Mouse (Mus musculus): Measurements from ENCODE around the gene Olfr1239.

Olfr1239 gene

DNA sequence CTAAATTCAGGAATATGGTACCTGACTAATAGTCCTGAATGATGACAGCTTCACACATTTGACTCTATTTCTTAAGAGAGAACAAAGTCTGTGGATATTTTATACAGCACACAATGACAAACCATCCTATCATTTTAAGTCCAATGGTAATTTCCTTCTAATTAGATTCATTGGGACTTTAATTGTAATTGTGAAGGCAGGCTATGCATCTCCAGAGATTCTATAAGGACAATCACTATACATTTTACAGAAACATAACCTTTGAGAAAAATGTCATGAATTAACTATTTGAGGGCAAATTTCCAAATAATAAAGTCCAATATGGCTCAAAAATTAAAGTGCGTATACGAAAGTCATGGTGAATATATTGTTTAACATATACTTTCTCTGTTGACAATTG, at the start of gene Olfr1239:
Gene Olfr1239 (minus strand): TSS at position 101 of the 400 bp plus-strand sequence.
- no peak for DNase-seq

DNA sequence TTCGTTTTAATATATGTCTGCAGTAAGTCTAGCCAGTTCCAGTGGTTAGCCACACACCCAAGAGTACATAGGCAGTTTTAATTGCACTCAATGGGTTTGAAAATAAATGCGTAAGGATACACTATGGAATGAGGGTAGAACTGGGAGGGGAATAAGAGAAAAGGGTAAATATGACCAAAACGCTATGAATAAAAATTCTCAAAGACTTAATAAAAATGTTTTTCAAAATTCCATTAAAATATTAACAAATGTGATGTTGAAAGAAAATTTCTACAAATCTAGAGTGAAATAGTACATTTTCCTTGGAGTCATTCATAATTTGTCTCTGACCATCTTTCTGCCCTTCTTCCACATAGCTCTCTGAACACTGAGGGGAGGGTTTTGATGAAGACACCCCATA, 22.7 kb upstream of the Olfr1239 start, which contains the start of gene Olfr1240:
Gene Olfr1240 (minus strand): TSS at position 101 of the 400 bp plus-strand sequence.
- no peak for DNase-seq

DNA sequence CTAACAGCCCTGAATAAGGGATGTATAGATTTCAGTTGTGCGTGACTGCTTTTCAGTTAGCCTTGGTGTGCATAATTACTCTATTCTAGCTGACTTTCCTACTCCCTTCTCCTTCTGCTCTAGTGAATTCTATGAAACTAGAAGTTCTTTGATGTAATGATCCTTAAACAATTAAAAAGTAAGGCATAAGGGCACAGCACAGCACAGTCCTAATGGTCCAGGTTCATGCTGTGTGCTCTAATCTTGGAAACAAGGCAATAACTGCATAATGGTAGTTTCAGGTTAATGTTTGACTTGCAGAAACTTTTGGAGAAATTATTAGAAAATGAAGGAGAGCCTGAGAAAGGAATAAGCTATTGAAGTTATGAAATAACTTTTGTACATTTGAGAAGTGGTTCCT, 5.7 kb downstream of the Olfr1239 start:
- no peak for DNase-seq

DNA sequence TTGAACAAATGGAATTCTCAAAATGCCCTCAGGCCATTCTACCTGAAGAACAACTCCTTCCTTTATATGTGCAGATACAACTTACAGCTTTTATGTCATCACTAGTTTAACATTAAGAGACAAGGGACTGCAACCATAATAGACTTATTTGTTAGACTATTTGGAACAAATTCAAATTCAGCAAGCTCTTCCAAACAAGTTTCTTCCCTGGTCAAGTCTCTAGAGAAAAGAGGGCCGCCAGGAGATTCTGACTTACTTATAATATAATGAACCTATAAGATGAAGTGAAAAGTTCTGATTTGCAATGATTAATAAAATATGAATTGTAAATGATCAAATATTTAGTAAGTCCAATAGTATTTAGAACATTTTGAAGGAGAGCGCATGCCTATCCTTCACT, 10.6 kb downstream of the Olfr1239 start, which contains the start of gene Olfr1238:
Gene Olfr1238 (minus strand): TSS at position 101 of the 400 bp plus-strand sequence.
- no peak for DNase-seq

DNA sequence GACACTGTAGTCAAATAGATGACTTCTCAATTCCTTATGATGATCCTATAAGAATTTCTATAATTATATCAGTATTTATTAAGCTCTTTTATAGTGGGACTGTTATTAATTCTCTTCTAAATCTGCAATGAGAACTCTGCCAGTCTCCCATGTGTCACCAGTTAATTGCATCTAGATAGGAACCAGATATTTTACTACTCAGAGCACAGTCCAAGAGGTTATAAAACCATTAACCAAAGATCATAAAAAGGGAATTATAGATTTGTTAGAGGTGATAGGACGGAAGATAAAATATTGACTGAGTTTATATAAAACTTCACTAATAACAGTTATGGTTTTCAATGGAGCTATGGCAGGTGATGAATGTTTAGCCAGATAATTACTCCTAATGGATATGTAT, 19.3 kb downstream of the Olfr1239 start:
- no peak for DNase-seq
